Mouse (Mus musculus) hindbrain, embryonic 12.5 days (tissue): ENCODE data around the gene Krtap9-3. TPM values are rescaled to one million over a fixed set of nuclear protein-coding genes. Genes with fewer than 3 reads are reported as not detected.
"Not testable (repeated sequence)": the region's sequence is repeated elsewhere in the genome, so short reads cannot be mapped to it uniquely, and the experiment has no call there.

Experiments
- ATAC-seq: fragments of 200-750 bp; cut with Nextera tagmentation; 2 replicates; pipeline ENCODE4 v1.8.0; 2017; ENCODE audit warnings: moderate TSS enrichment; ENCODE audit not compliant: low FRiP score
- H3K27ac ChIP-seq: fragments of 300-500 bp; sonication (generic); 2 replicates; pipeline ENCODE4 v1.5.1; 2016; ENCODE audit warnings: mild to moderate bottlenecking
- H3K27me3 ChIP-seq: fragments of 300-500 bp; sonication (generic); 2 replicates; pipeline ENCODE4 v1.6.1; 2016; ENCODE audit warnings: mild to moderate bottlenecking
- H3K36me3 ChIP-seq: fragments of 300-500 bp; sonication (generic); 2 replicates; pipeline ENCODE4 v1.6.1; 2016; ENCODE audit warnings: mild to moderate bottlenecking
- H3K4me1 ChIP-seq: fragments of 300-500 bp; sonication (generic); 2 replicates; pipeline ENCODE4 v1.6.1; 2016
- H3K4me2 ChIP-seq: fragments of 300-500 bp; sonication (generic); replicated peaks from 2 replicates; pipeline ENCODE4 v1.6.1; 2016; ENCODE audit warnings: mild to moderate bottlenecking
- H3K4me3 ChIP-seq: fragments of 300-500 bp; sonication (generic); 2 replicates; pipeline ENCODE4 v1.5.1; 2016; ENCODE audit warnings: mild to moderate bottlenecking
- H3K9ac ChIP-seq: fragments of 300-500 bp; sonication (generic); 2 replicates; pipeline ENCODE4 v1.6.1; 2016; ENCODE audit warnings: mild to moderate bottlenecking, moderate library complexity
- H3K9me3 ChIP-seq: fragments of 300-500 bp; sonication (generic); replicated peaks from 2 replicates; pipeline ENCODE4 v1.6.1; 2016; ENCODE audit warnings: mild to moderate bottlenecking
- WGBS: fragments of 180-500 bp; shearing (Covaris S2); methylation state at CpG from one replicate; pipeline ENCODE4 v1.1.7; 2016; 5-methylcytosine and 5-hydroxymethylcytosine counted together
- polyA plus RNA-seq: library from polyadenylated mRNA; unstranded; fragments of >200 nt; fragmentation: Nextera tagmentation; extraction: Ambion mirVana; gene quantifications from 2 replicates; pipeline ENCODE4 v1.2.1, GENCODE M21; 2016

Gene Krtap9-3
- polyA plus RNA-seq, 1 experiment from 2014 or later, result not detected

DNA sequence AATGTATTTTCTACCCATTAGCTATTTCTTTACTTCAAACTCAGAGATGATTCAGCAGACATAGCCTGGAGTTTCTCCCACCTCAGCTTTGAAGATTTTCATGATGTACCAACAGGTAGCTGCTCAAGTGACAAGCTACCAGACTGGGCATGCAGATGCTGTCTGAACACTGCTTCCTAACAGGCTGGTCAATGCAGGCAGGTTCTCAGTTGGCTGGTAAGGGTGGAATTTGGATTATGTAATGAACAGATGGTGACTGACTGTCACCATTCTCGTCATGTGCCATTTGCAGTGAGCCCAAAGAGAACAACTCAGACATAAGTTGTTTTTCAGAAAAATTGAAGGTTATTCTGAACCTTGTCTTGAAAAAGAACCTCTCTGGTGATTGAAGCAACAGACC, 11.2 kb upstream of the Krtap9-3 start:
- Histone ChIP-seq H3K9ac (no peak overlapping the region), H3K27ac (no peak overlapping the region), H3K4me2 (no peak overlapping the region), H3K27me3 (no peaks in the 10 kb centered on the region), H3K36me3 (no peaks in the 10 kb centered on the region), H3K4me1 (no peaks in the 10 kb centered on the region), H3K4me3 (no peak overlapping the region), H3K9me3 (no peaks in the 10 kb centered on the region)
- no peak for ATAC-seq
- 62% methylated on average over 1 of the region's 1 CpGs for WGBS

DNA sequence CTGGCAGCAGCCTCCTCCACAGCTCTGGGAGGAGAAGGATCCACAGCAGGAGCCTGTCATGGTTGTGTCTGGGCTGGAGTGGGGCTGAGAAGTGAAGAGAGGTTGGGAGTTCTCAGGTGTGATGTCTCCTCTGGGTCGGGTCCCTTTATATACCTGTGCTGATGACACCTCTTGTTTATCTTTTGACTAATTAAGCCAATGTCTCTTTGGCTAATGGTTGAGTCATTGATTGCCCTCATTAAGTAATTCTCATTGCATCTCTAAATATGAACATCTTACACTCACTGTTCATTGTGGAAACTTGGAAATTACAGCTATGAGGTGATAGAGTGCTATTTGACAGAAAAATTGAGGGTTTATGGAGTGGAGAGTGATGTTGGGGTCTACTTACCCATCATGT, 5.3 kb upstream of the Krtap9-3 start, which contains the start of gene Gm11938:
Gene Gm11938 (minus strand): TSS at position 101 of the 400 bp plus-strand sequence.
- 73% methylated on average over 1 of the region's 1 CpGs for WGBS
- not testable (repeated sequence) for H3K9ac ChIP-seq, ATAC-seq, H3K36me3 ChIP-seq, H3K4me3 ChIP-seq, H3K4me2 ChIP-seq, H3K27me3 ChIP-seq, H3K9me3 ChIP-seq, H3K27ac ChIP-seq, H3K4me1 ChIP-seq

DNA sequence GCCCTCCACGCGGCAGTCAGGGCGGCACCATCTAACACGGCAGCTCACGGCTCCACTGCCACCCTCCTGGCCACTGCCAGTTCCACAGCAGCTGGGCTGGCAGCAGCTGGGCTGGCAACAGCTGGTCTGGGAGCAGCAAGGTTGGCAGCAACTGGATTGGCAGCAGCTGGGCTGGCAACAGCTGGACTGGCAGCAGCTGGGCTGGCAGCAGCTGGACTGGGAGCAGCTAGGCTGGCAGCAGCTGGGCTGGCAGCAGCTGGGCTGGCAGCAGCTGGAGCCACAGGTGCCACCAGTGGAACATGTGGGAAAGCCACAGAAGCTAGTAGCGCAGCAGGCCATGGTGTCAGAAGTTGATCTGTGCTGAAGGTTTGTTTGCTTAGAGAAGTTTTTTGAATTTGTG, 6.9 kb downstream of the Krtap9-3 start, which contains the start of gene Krtap1-3:
Gene Krtap1-3 (minus strand): TSS at position 359 of the 400 bp plus-strand sequence.
- Histone ChIP-seq H3K4me3 (no peak within 1 kb of the TSS), H3K27ac (no peak within 1 kb of the TSS), H3K27me3 (no peaks in the 10 kb centered on the region), H3K4me1 (no peaks in the 10 kb centered on the region), H3K9ac (no peak within 1 kb of the TSS), H3K4me2 (no peak within 1 kb of the TSS), H3K9me3 (no peaks in the 10 kb centered on the region), H3K36me3 (no peaks in the 10 kb centered on the region)
- 87% methylated on average over 6 of the region's 6 CpGs for WGBS
- ATAC-seq, result no peak

DNA sequence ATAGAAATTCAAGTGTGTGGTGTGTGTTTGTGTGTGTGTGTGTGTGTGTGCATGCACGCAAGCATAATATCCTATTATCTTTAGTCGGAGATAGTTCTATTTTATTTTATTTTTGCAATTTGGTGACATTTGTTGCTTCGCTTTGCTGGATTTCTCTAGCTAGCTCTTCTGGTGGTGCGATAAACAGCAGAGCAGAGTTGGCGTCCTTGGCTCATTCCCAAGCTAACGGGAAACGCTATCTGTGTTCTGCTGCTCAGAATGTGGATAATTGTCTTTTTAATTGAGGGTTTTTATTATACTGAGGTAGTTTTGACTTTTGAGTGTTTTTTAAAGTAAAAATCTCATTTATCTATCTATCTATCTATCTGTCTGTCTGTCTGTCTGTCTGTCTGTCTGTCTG, 12.8 kb downstream of the Krtap9-3 start:
- Histone ChIP-seq H3K9ac (no peak overlapping the region), H3K36me3 (no peaks in the 10 kb centered on the region), H3K4me2 (no peak overlapping the region), H3K9me3 (no peaks in the 10 kb centered on the region), H3K27me3 (no peaks in the 10 kb centered on the region), H3K4me3 (no peak overlapping the region), H3K4me1 (no peaks in the 10 kb centered on the region), H3K27ac (no peak overlapping the region)
- no peak for ATAC-seq
- 95% methylated on average over 7 of the region's 7 CpGs for WGBS

DNA sequence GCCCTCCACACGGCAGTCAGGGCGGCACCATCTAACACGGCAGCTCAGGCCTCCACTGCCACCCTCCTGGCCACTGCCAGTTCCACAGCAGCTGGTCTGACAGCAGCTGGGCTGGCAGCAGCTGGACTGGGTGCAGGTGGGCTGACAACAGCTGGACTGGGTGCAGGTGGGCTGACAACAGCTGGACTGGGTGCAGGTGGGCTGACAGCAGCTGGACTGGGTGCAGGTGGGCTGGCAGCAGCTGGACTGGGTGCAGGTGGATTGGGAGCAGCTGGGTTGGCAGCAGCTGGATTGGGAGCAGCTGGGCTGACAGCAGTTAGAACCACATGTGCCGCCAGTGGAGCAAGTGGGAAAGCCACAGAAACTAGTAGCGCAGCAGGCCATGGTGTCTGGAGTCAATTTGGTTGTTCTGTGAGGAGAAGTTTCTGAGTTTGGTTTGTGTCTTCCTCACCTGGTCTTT, 14.6 kb downstream of the Krtap9-3 start, which contains the start of gene Krtap1-4:
Gene Krtap1-4 (minus strand): TSS at position 410 of the 460 bp plus-strand sequence.
- Histone ChIP-seq H3K36me3 (no peaks in the 10 kb centered on the region), H3K4me1 (no peaks in the 10 kb centered on the region), H3K27ac (no peak within 1 kb of the TSS), H3K4me2 (no peak within 1 kb of the TSS), H3K9me3 (no peaks in the 10 kb centered on the region), H3K9ac (no peak within 1 kb of the TSS), H3K27me3 (no peaks in the 10 kb centered on the region), H3K4me3 (no peak within 1 kb of the TSS)
- WGBS, result 62% methylated on average over 5 of the region's 5 CpGs
- no peak for ATAC-seq

DNA sequence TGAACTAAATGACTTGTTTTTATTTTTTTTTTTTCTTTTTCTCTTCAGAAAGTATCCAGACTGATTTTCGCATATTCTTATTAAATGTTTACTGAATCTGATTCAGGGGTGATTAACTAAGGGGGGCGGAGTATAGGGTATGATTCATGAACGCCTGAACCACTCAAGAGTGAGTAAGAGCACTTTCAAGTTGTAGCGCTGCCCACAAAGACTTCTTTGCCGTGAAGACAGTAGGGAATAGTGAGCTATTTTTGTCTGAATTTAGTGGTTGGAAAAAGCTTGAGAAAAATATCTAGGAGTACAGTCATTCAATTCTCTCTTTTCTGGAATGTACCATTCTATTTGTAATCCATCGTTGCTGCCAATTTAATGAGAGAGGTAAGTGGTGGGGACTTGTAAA, 16.3 kb downstream of the Krtap9-3 start:
- ATAC-seq, result no peak
- no peak overlapping the region for H3K9ac ChIP-seq

DNA sequence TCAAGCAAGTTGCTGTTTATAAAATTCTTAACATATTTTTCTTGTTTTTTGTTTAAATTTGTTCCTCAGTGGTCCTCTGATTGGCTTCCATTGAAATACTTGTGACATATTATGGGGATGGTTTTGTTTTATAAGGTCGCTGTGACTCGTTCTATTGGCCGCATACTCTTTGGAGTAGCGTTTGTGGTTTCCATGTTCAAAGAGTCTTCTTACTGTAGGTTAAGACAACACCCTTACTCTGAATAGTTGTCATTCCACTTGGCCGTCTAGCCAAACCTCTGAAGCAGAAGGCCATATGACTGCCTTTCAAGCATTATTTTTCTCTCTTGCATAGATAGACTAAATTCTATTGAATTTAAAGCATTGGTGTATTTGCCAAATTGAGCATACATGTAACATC, 16.9 kb downstream of the Krtap9-3 start:
- no peak overlapping the region for H3K4me3 ChIP-seq
- H3K27me3 ChIP-seq, result no peaks in the 10 kb centered on the region
- H3K27ac ChIP-seq, result no peak overlapping the region
- no peaks in the 10 kb centered on the region for H3K4me1 ChIP-seq
- H3K36me3 ChIP-seq, result no peaks in the 10 kb centered on the region
- no peak for ATAC-seq
- no peaks in the 10 kb centered on the region for H3K9me3 ChIP-seq
- no peak overlapping the region for H3K9ac ChIP-seq
- no peak overlapping the region for H3K4me2 ChIP-seq
- 95% methylated on average over 5 of the region's 5 CpGs for WGBS

More for the DNA sequence above, 16.3 kb downstream of the Krtap9-3 start:
- no peak overlapping the region for H3K4me3 ChIP-seq
- no peak overlapping the region for H3K4me2 ChIP-seq
- WGBS, result 90% methylated on average over 6 of the region's 6 CpGs
- H3K27me3 ChIP-seq, result no peaks in the 10 kb centered on the region
- H3K27ac ChIP-seq, result no peak overlapping the region
- no peaks in the 10 kb centered on the region for H3K9me3 ChIP-seq
- no peaks in the 10 kb centered on the region for H3K36me3 ChIP-seq
- no peaks in the 10 kb centered on the region for H3K4me1 ChIP-seq

DNA sequence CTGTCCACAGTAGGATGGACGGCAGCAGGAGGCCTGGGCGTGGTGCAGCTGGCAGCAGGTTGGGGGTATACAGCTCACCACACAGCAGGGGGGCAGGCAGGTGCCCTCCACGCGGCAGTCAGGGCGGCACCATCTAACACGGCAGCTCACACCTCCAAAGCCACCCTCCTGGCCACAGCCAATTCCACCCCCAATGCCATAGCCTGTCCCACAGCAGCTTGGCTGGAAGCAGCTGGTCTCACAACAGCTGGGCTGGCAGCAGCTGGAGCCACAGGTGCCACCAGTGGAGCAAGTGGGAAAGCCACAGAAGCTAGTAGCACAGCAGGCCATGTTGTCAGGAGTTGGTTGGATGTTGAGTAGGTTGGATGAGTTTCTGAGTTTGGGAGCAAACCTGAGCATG, 17.3 kb downstream of the Krtap9-3 start, which contains the start of gene Krtap1-5:
Gene Krtap1-5 (minus strand): TSS at position 381 of the 400 bp plus-strand sequence.
- no peaks in the 10 kb centered on the region for H3K36me3 ChIP-seq
- no peak within 1 kb of the TSS for H3K4me2 ChIP-seq
- H3K9me3 ChIP-seq, result no peaks in the 10 kb centered on the region
- 90% methylated on average over 6 of the region's 6 CpGs for WGBS
- H3K4me3 ChIP-seq, result no peak within 1 kb of the TSS
- no peak for ATAC-seq
- H3K27me3 ChIP-seq, result no peaks in the 10 kb centered on the region
- H3K27ac ChIP-seq, result no peak within 1 kb of the TSS
- no peaks in the 10 kb centered on the region for H3K4me1 ChIP-seq
- no peak within 1 kb of the TSS for H3K9ac ChIP-seq

DNA sequence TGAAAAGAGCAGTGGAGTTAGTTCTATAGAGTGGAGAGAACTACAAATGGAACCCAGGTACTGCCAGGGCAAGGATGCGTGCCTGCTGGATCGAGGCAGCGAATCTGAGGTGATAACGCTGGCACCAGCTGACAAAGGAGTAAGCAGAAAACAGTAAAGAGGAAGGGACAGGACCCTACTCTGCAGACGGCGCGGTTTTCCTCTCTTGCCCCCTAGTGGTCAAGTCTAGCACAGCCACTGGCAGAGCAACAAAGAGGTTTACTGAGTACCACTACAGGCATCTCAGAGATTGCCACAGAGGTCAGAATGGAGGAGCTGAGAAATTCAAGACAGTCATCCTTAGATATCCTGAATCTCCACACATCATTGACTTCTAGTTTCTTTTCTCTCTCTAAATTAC, 23.8 kb downstream of the Krtap9-3 start:
- Histone ChIP-seq H3K27ac (no peak overlapping the region), H3K27me3 (no peaks in the 10 kb centered on the region), H3K4me1 (no peaks in the 10 kb centered on the region), H3K4me3 (no peak overlapping the region), H3K4me2 (peak overlapping the region; percentile 44), H3K9me3 (no peaks in the 10 kb centered on the region), H3K9ac (no peak overlapping the region), H3K36me3 (no peaks in the 10 kb centered on the region)
- peak; percentile 66; the same call in 1 of the 2 replicates for ATAC-seq
- WGBS, result 11% methylated on average over 7 of the region's 7 CpGs

DNA sequence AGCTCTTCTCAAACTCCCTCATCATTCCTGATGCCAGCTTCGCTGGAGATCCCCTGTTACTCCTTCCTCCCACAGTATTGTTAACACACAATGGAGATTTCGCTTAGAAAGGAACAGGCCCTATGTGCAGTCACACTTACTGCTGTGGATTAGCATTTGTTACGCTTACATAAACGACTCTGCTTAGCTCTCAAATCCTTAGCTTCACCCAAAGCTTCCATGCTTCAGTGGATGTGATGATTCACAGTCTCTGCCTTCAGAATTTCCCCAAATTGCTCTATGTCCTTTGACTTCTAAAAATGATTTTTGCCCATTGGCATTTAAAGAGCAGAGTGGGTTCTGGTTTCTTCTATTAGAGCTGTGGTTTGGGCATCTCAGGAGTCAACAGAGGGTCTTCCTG, 24.7 kb downstream of the Krtap9-3 start:
- Histone ChIP-seq H3K9me3 (no peaks in the 10 kb centered on the region), H3K27ac (no peak overlapping the region), H3K27me3 (no peaks in the 10 kb centered on the region), H3K36me3 (no peaks in the 10 kb centered on the region), H3K9ac (no peak overlapping the region), H3K4me3 (no peak overlapping the region), H3K4me2 (no peak overlapping the region), H3K4me1 (no peaks in the 10 kb centered on the region)
- WGBS, result 43% methylated on average over 4 of the region's 4 CpGs
- no peak for ATAC-seq

DNA sequence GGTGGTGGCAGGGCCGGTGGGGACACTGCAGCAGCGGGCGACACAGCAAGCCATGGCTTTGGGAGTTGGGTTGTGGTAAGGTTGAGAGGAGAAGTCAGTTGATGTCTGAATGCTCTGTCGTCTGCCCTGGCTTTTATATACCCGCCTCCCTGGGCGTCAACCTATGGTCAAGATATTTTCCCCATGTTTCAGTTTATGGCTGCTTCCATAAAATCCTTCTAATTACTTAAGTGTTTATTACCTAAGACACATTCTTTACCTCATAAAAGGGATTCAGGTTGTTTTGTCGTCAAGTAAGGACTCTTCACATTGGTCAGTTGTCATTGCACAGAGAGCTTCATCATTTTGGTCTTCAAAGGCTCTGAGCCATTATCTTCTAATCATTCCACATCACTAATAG, 31.4 kb downstream of the Krtap9-3 start, which contains the start of gene Krtap3-1:
Gene Krtap3-1 (minus strand): TSS at position 101 of the 400 bp plus-strand sequence.
- H3K9me3 ChIP-seq, result no peaks in the 10 kb centered on the region
- no peaks in the 10 kb centered on the region for H3K36me3 ChIP-seq
- no peaks in the 10 kb centered on the region for H3K27me3 ChIP-seq
- no peaks in the 10 kb centered on the region for H3K4me1 ChIP-seq
- no peak for ATAC-seq
- no peak within 1 kb of the TSS for H3K27ac ChIP-seq
- H3K9ac ChIP-seq, result no peak within 1 kb of the TSS
- WGBS, result 94% methylated on average over 7 of the region's 7 CpGs
- no peak within 1 kb of the TSS for H3K4me2 ChIP-seq
- no peak within 1 kb of the TSS for H3K4me3 ChIP-seq

DNA sequence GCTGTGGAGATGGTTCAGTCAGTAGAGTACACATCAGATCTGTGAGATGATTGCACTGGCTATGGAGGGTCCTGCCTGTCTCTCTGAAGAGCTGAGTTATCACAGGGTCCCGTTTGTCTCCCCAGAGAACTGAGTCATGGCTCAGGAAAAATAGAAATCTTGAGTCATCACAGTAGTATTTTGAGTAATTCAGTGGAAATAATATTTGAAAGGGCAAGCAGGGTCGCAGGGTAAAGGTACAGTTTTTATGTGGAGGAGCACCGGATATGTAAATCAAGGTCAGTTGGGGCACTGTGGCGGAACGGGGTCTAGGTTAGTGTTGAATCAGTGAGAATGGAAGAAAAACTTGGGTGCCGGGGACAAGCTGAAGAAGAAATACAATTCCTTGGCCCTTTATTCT, 35.3 kb downstream of the Krtap9-3 start:
- Histone ChIP-seq H3K9me3 (no peaks in the 10 kb centered on the region), H3K27ac (no peak overlapping the region), H3K4me1 (no peaks in the 10 kb centered on the region), H3K36me3 (no peaks in the 10 kb centered on the region), H3K9ac (no peak overlapping the region), H3K4me3 (no peak overlapping the region), H3K27me3 (no peaks in the 10 kb centered on the region), H3K4me2 (no peak overlapping the region)
- WGBS, result 82% methylated on average over 6 of the region's 6 CpGs
- ATAC-seq, result no peak

DNA sequence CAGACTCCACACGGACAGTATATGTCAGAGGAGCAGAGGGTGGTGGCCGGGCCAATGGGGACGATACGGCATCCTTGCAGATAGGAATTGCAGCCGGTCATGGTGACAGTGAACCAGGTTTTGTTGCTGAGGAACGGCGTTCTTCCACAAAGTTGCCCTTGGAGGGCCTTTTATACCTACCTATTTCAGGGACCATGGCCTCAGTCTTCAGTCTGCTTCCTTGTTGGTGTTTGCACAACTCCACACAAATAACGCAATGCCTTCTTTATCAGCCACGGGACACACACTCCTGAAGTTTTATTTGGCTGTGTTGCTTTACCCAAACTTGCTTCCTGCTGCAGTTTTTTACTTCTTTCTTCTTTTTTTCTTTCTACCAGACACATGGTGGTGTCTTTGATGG, 38.5 kb downstream of the Krtap9-3 start, which contains the start of gene Gm11939:
Gene Gm11939 (minus strand): TSS at position 101 of the 400 bp plus-strand sequence.
- H3K27ac ChIP-seq, result no peak within 1 kb of the TSS
- no peak for ATAC-seq
- no peak within 1 kb of the TSS for H3K4me2 ChIP-seq
- no peaks in the 10 kb centered on the region for H3K36me3 ChIP-seq
- no peak within 1 kb of the TSS for H3K4me3 ChIP-seq
- 93% methylated on average over 9 of the region's 9 CpGs for WGBS
- no peaks in the 10 kb centered on the region for H3K4me1 ChIP-seq
- no peaks in the 10 kb centered on the region for H3K9me3 ChIP-seq
- H3K9ac ChIP-seq, result no peak within 1 kb of the TSS
- H3K27me3 ChIP-seq, result no peaks in the 10 kb centered on the region
